Mouse (Mus musculus) cerebellum, postnatal 10 days (tissue): ENCODE results near the gene Ptpn18.
"Not testable (repeated sequence)": the region's sequence is repeated elsewhere in the genome, so short reads cannot be mapped to it uniquely, and the experiment has no call there.

Source experiments
- DNase-seq, 2 experiments: peaks; one replicate each; pipeline ENCODE4 v3.0.0; 2021; ENCODE audit warnings: mixed read lengths in 2 of 2

Gene Ptpn18

GRCm38 (mm10) chr1:34517797-34518196 lies 58.2 kb downstream of the Ptpn18 start:
- not testable (repeated sequence) for DNase-seq

- peak; percentile 59 to 62 for DNase-seq
These were observed 58.7 kb downstream of the Ptpn18 start for GRCm38 (mm10) chr1:34518259-34518658.

GRCm38 (mm10) chr1:34522205-34522849 lies 62.8 kb downstream of the Ptpn18 start:
- peak; percentile 66 for DNase-seq

- DNase-seq: peak; percentile 92 to 95
These were observed 63.3 kb downstream of the Ptpn18 start for GRCm38 (mm10) chr1:34522850-34523244.

- DNase-seq: peak; percentile 85 to 89
These were observed 64.1 kb downstream of the Ptpn18 start for GRCm38 (mm10) chr1:34523647-34524046.
